In the genomic region with DNA sequence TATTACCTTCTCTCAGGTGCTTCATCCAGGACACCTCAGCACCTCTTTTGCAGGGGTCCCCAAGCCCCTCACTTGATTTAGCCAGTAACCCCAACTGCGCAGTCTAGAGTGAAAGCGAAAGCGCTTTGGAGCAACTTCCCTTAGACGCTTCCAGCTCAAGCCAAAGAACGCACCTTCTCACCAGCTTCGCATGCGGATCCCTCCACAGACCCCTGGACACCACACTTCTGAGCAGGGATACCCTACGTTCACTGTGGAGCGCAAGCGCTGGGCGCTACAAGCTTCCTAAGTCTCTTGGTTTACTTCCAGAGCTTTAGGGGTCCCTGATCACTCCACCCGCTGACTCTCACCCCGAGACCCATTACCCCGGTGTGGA, we compare ENCODE assay signal across 8 mouse cellular contexts. TPM values are rescaled to one million over a fixed set of nuclear protein-coding genes. Genes with fewer than 3 reads are reported as not detected.
A peak's percentile ranks its signal among the peaks of the same experiment; 100 is the strongest.
DNase-seq lines count a peak whose midpoint lies in the region; ATAC-seq and TF ChIP-seq lines count a peak whose summit lies in the region.

No protein-coding gene starts in this region.

- whole genome bisulfite sequencing in neural tube, embryonic 11.5 days = 3% methylated on average over 14 of the region's 14 CpGs
- WGBS in forebrain, embryonic 14.5 days = 2% methylated on average over 14 of the region's 14 CpGs
- WGBS in liver, embryonic 14.5 days (ENCODE audit: insufficient replicate concordance) = 3% methylated on average over 14 of the region's 14 CpGs
- WGBS in stomach, postnatal 0 days = 5% methylated on average over 14 of the region's 14 CpGs

- DNase-seq in neural tube, embryonic 11.5 days (ENCODE audit: low spot score) = no peak
- DNase-seq in neural tube, embryonic 10.5 days (ENCODE audit: extremely low spot score, low spot score) = no peak
- DNase-seq in forebrain, embryonic 14.5 days (ENCODE audit: low spot score) = no peak
- DNase-seq in liver, embryonic 14.5 days (ENCODE audit: low read depth in 3 of 3, low spot score in 3 of 3) = no peak
- DNase-seq in stomach, postnatal 0 days (ENCODE audit: low spot score) = peak; percentile 28
- DNase-seq in urinary bladder, postnatal 10 days (ENCODE audit: low spot score) = no peak
- DNase-seq in cerebellum, postnatal 25 days = no peak
- DNase-seq in cerebellum, postnatal 10 days = no peak

- H3K9me3 ChIP-seq in neural tube, embryonic 11.5 days (ENCODE audit: control insufficient read depth, low read length) = no peaks in the 10 kb centered on the region
- no peaks in the 10 kb centered on the region for H3K9me3 ChIP-seq in forebrain, embryonic 14.5 days (replicated peaks; ENCODE audit: control insufficient read depth, low read length)
- H3K9me3 ChIP-seq in liver, embryonic 14.5 days (ENCODE audit: control insufficient read depth, low read length) = no peaks in the 10 kb centered on the region
- no peaks in the 10 kb centered on the region for H3K9me3 ChIP-seq in stomach, postnatal 0 days (ENCODE audit: control insufficient read depth, low read length)

- 0 out of 2 replicates have a peak, but pooled peaks have one; percentile 9 for ATAC-seq in neural tube, embryonic 11.5 days (ENCODE audit: insufficient read depth, low FRiP score, low TSS enrichment)
- ATAC-seq in forebrain, embryonic 14.5 days = no peak
- peak; percentile 23; the same call in 1 of the 2 replicates for ATAC-seq in liver, embryonic 14.5 days (ENCODE audit: insufficient read depth)
- peak; percentile 40 for ATAC-seq in stomach, postnatal 0 days (ENCODE audit: low FRiP score, low TSS enrichment)

- no peak overlapping the region for H3K9ac ChIP-seq in neural tube, embryonic 11.5 days (ENCODE audit: low read length)
- H3K9ac ChIP-seq in forebrain, embryonic 14.5 days (ENCODE audit: low read length) = peak overlapping the region; percentile 61; the same call in 1 of the 2 replicates
- H3K9ac ChIP-seq in liver, embryonic 14.5 days (replicated peaks) = peak overlapping the region; percentile 23
- peak overlapping the region; percentile 47 for H3K9ac ChIP-seq in stomach, postnatal 0 days (ENCODE audit: low read length)

- peak overlapping the region; percentile 39 for H3K4me3 ChIP-seq in neural tube, embryonic 11.5 days (ENCODE audit: low read depth, low read length)
- peak overlapping the region; percentile 39 for H3K4me3 ChIP-seq in forebrain, embryonic 14.5 days (ENCODE audit: low read depth, low read length)
- peak overlapping the region; percentile 57 to 62 for H3K4me3 ChIP-seq in liver, embryonic 14.5 days (ENCODE audit: insufficient read depth in 1 of 2, low read depth in 2 of 2, low read length in 2 of 2)
- peak overlapping the region; percentile 68 for H3K4me3 ChIP-seq in stomach, postnatal 0 days (ENCODE audit: low read depth, low read length)

- no peak for TF ChIP-seq EP300 in liver, embryonic 14.5 days (IDR thresholded peaks at IDR 0.05; ENCODE audit: low read depth)
- TF ChIP-seq EP300 in stomach, postnatal 0 days (optimal IDR thresholded peaks at IDR 0.05) = no peak

- peaks cover 38% of the 10 kb centered on the region for H3K27me3 ChIP-seq in neural tube, embryonic 11.5 days (ENCODE audit: control insufficient read depth, insufficient read depth, low read length)
- peaks cover 34% of the 10 kb centered on the region for H3K27me3 ChIP-seq in forebrain, embryonic 14.5 days (replicated peaks; ENCODE audit: control insufficient read depth, insufficient read depth, low read length)
- H3K27me3 ChIP-seq in liver, embryonic 14.5 days (ENCODE audit: control insufficient read depth, insufficient read depth, low read length) = peaks cover 5% of the 10 kb centered on the region; the same call in 1 of the 2 replicates
- H3K27me3 ChIP-seq in stomach, postnatal 0 days (ENCODE audit: control insufficient read depth, insufficient read depth, low read length) = no peaks in the 10 kb centered on the region

- H3K4me2 ChIP-seq in neural tube, embryonic 11.5 days (ENCODE audit: low read depth) = peak overlapping the region; percentile 67
- peak overlapping the region; percentile 78 for H3K4me2 ChIP-seq in forebrain, embryonic 14.5 days (ENCODE audit: low read length)
- H3K4me2 ChIP-seq in liver, embryonic 14.5 days (ENCODE audit: low read depth) = peak overlapping the region; percentile 81
- peak overlapping the region; percentile 98 for H3K4me2 ChIP-seq in stomach, postnatal 0 days (replicated peaks; ENCODE audit: low read depth)

- peaks cover 8% of the 10 kb centered on the region for H3K4me1 ChIP-seq in neural tube, embryonic 11.5 days (ENCODE audit: control insufficient read depth, insufficient read depth, low read length)
- H3K4me1 ChIP-seq in forebrain, embryonic 14.5 days (ENCODE audit: control insufficient read depth, insufficient read depth, low read length) = peaks cover 9% of the 10 kb centered on the region
- no peaks in the 10 kb centered on the region for H3K4me1 ChIP-seq in liver, embryonic 14.5 days (replicated peaks; ENCODE audit: control insufficient read depth in 2 of 2, insufficient read depth in 2 of 2, low read length in 1 of 2)
- H3K4me1 ChIP-seq in stomach, postnatal 0 days (replicated peaks; ENCODE audit: control insufficient read depth, insufficient read depth) = no peaks in the 10 kb centered on the region

- no peaks in the 10 kb centered on the region for H3K36me3 ChIP-seq in neural tube, embryonic 11.5 days (ENCODE audit: control insufficient read depth, insufficient read depth, low read length)
- H3K36me3 ChIP-seq in forebrain, embryonic 14.5 days (ENCODE audit: control insufficient read depth, insufficient read depth, low read length) = no peaks in the 10 kb centered on the region
- no peaks in the 10 kb centered on the region for H3K36me3 ChIP-seq in liver, embryonic 14.5 days (replicated peaks; ENCODE audit: control insufficient read depth, insufficient read depth, low read depth)
- no peaks in the 10 kb centered on the region for H3K36me3 ChIP-seq in stomach, postnatal 0 days (ENCODE audit: control insufficient read depth, insufficient read depth, low read length)

- TF ChIP-seq CTCF in liver, embryonic 14.5 days (IDR thresholded peaks at IDR 0.05; ENCODE audit: low read depth) = no peak
- TF ChIP-seq CTCF in stomach, postnatal 0 days (IDR thresholded peaks at IDR 0.05; ENCODE audit: low read depth) = no peak

- no peak overlapping the region for H3K27ac ChIP-seq in neural tube, embryonic 11.5 days (ENCODE audit: low read depth, low read length)
- no peak overlapping the region for H3K27ac ChIP-seq in forebrain, embryonic 14.5 days (ENCODE audit: low read depth, low read length)
- H3K27ac ChIP-seq in liver, embryonic 14.5 days = no peak overlapping the region
- no peak overlapping the region; the same call in 1 of the 2 replicates for H3K27ac ChIP-seq in stomach, postnatal 0 days (replicated peaks)

RNA-seq across cellular contexts. Expression of gene Tap1, which starts 0.5 kb away (rescaled TPM):
- polyA plus RNA-seq in neural tube, embryonic 11.5 days (2014; fragmentation: Nextera tagmentation; extraction: Ambion mirVana) = 0.68 and 1.3 TPM in 2 replicates
- polyA plus RNA-seq in forebrain, embryonic 14.5 days (2014; fragmentation: Nextera tagmentation; extraction: Ambion mirVana) = 1.1 and 1.2 TPM in 2 replicates
- 1.9 TPM in 2 replicates for polyA plus RNA-seq in liver, embryonic 14.5 days (2012; rRNA removed)
- polyA plus RNA-seq in liver, embryonic 14.5 days (2014; fragmentation: Nextera tagmentation; extraction: Ambion mirVana) = 2.0 and 2.5 TPM in 2 replicates
- polyA plus RNA-seq in stomach, postnatal 0 days (2015; fragmentation: Nextera tagmentation; extraction: Ambion mirVana) = 7.0 and 8.3 TPM in 2 replicates

RNA-seq across cellular contexts. Expression of gene Psmb9, which starts 0.7 kb away (rescaled TPM):
- 0.80 and 0.96 TPM in 2 replicates for polyA plus RNA-seq in neural tube, embryonic 11.5 days (2014; fragmentation: Nextera tagmentation; extraction: Ambion mirVana)
- 0.58 and 1.0 TPM in 2 replicates for polyA plus RNA-seq in forebrain, embryonic 14.5 days (2014; fragmentation: Nextera tagmentation; extraction: Ambion mirVana)
- 3.8 and 5.8 TPM in 2 replicates for polyA plus RNA-seq in liver, embryonic 14.5 days (2012; rRNA removed)
- 6.0 and 7.5 TPM in 2 replicates for polyA plus RNA-seq in liver, embryonic 14.5 days (2014; fragmentation: Nextera tagmentation; extraction: Ambion mirVana)
- polyA plus RNA-seq in stomach, postnatal 0 days (2015; fragmentation: Nextera tagmentation; extraction: Ambion mirVana) = 11.9 and 12.8 TPM in 2 replicates

RNA-seq across cellular contexts. Expression of gene Psmb8, which starts 10.6 kb away (rescaled TPM):
- polyA plus RNA-seq in neural tube, embryonic 11.5 days (2014; fragmentation: Nextera tagmentation; extraction: Ambion mirVana) = 2.1 and 3.3 TPM in 2 replicates
- 1.8 and 2.7 TPM in 2 replicates for polyA plus RNA-seq in forebrain, embryonic 14.5 days (2014; fragmentation: Nextera tagmentation; extraction: Ambion mirVana)
- polyA plus RNA-seq in liver, embryonic 14.5 days (2012; rRNA removed) = 9.5 and 11.8 TPM in 2 replicates
- 18.8 and 21.7 TPM in 2 replicates for polyA plus RNA-seq in liver, embryonic 14.5 days (2014; fragmentation: Nextera tagmentation; extraction: Ambion mirVana)
- 15.5 and 16.2 TPM in 2 replicates for polyA plus RNA-seq in stomach, postnatal 0 days (2015; fragmentation: Nextera tagmentation; extraction: Ambion mirVana)

RNA-seq across cellular contexts. Expression of gene Tap2, which starts 16.5 kb away (rescaled TPM):
- polyA plus RNA-seq in neural tube, embryonic 11.5 days (2014; fragmentation: Nextera tagmentation; extraction: Ambion mirVana) = 0.59 and 0.60 TPM in 2 replicates
- 0.28 and 0.61 TPM in 2 replicates for polyA plus RNA-seq in forebrain, embryonic 14.5 days (2014; fragmentation: Nextera tagmentation; extraction: Ambion mirVana)
- 2.1 and 2.9 TPM in 2 replicates for polyA plus RNA-seq in liver, embryonic 14.5 days (2012; rRNA removed)
- polyA plus RNA-seq in liver, embryonic 14.5 days (2014; fragmentation: Nextera tagmentation; extraction: Ambion mirVana) = 3.1 and 4.9 TPM in 2 replicates
- 5.8 and 5.9 TPM in 2 replicates for polyA plus RNA-seq in stomach, postnatal 0 days (2015; fragmentation: Nextera tagmentation; extraction: Ambion mirVana)

RNA-seq across cellular contexts. Expression of gene H2-DMb1, which starts 34.0 kb away (rescaled TPM):
- polyA plus RNA-seq in neural tube, embryonic 11.5 days (2014; fragmentation: Nextera tagmentation; extraction: Ambion mirVana) = not detected in 2 replicates
- polyA plus RNA-seq in forebrain, embryonic 14.5 days (2014; fragmentation: Nextera tagmentation; extraction: Ambion mirVana) = 0.66 and 1.2 TPM in 2 replicates
- polyA plus RNA-seq in liver, embryonic 14.5 days (2012; rRNA removed) = 1.2 TPM in 2 replicates
- 0.79 and 0.86 TPM in 2 replicates for polyA plus RNA-seq in liver, embryonic 14.5 days (2014; fragmentation: Nextera tagmentation; extraction: Ambion mirVana)
- 2.1 and 2.6 TPM in 2 replicates for polyA plus RNA-seq in stomach, postnatal 0 days (2015; fragmentation: Nextera tagmentation; extraction: Ambion mirVana)
